Mouse (Mus musculus): ENCODE measurements around the gene Calm4. TPM values are rescaled to one million over a fixed set of nuclear protein-coding genes. Genes with fewer than 3 reads are reported as not detected.
"Not testable (repeated sequence)": the region's sequence is repeated elsewhere in the genome, so short reads cannot be mapped to it uniquely, and the experiment has no call there.

Gene Calm4
- 0.05 TPM for polyA plus RNA-seq (2012; fragmentation: generic; extraction: Trizol)

DNA sequence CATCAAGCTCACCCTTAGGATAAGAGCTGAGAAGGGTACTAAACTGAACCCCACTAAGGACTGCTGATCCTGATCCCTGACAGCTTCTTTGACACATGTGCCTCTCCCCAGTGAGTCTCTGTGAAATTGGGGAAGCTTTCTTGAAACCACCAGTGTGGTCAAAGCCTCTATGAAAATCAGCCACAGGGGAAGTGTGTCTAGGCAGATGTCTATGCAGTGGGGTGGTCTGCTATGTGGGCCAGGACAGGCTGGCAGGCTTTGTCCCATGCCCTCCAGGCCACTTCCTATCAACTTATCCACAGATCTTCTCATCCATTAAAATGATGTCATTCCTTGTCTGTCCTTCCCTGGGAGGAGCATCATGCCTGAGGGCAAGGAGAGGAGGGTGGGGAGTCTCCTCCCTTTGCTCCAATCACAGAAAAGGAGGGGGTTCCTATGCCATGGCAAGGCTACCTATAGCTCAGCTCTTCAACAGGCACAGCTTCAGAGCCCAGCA, at the start of gene Calm4:
Calm4 (plus strand) TSS at position 446 of the 496 bp plus-strand sequence.
- H3K4me3 ChIP-seq; H3K79me2 ChIP-seq (ENCODE audit: control insufficient read depth, insufficient read depth); H3K36me3 ChIP-seq (ENCODE audit: control insufficient read depth, insufficient read depth); H3K27me3 ChIP-seq (ENCODE audit: control insufficient read depth, insufficient read depth, insufficient read length); H3ac ChIP-seq (ENCODE audit: control insufficient read depth, insufficient read length); H3K4me2 ChIP-seq (ENCODE audit: low read depth): not testable (repeated sequence)

DNA sequence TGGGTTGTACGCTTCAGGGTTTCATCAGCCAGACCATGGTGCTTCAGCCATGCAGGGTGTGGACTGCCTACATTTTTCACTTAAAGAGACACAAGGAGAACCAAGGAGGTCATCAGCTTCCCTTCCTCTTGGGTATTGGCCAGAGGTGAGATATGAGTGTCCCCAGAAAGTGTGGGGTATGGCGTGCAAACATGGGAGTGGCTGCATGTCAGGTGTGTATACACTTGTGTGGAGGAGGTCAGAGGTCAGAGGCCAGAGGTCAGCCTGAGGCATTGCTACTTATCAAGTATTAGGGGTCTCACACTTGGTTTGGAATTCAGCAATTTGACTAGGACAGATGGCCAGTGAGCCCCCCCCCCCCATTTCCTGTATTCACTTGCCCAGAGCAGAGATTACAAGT, 49.0 kb upstream of the Calm4 start:
- Histone ChIP-seq H3K36me3 (ENCODE audit: control insufficient read depth, insufficient read depth) (no peaks in the 10 kb centered on the region), H3K4me2 (ENCODE audit: low read depth) (no peak overlapping the region), H3K79me2 (ENCODE audit: control insufficient read depth, insufficient read depth) (no peaks in the 10 kb centered on the region), H3K4me3 (no peak overlapping the region), H3ac (ENCODE audit: control insufficient read depth, insufficient read length) (no peak overlapping the region), H3K27me3 (ENCODE audit: control insufficient read depth, insufficient read depth, insufficient read length) (no peaks in the 10 kb centered on the region)
- TF ChIP-seq POLR2AphosphoS2 (IDR thresholded peaks at IDR 0.05; ENCODE audit: insufficient read length, low read depth): no peak
- TF ChIP-seq E2F4 (IDR thresholded peaks at IDR 0.05; ENCODE audit: insufficient read depth): no peak
- no peak for TF ChIP-seq POLR2A (IDR thresholded peaks at IDR 0.05; ENCODE audit: insufficient read length, low read depth)
- TF ChIP-seq REST (IDR thresholded peaks at IDR 0.05; ENCODE audit: insufficient read depth, insufficient read length): no peak
- no peak for TF ChIP-seq SRF (IDR thresholded peaks at IDR 0.05; ENCODE audit: control insufficient read depth, insufficient read length, low read depth)
- TF ChIP-seq USF1 (IDR thresholded peaks at IDR 0.05; ENCODE audit: low read depth): no peak
- TF ChIP-seq CEBPB (IDR thresholded peaks at IDR 0.05; ENCODE audit: insufficient read depth, poor library complexity, severe bottlenecking): no peak
- TF ChIP-seq MYOG (IDR thresholded peaks at IDR 0.05; ENCODE audit: control insufficient read depth in 1 of 3, insufficient read depth in 1 of 3, insufficient read length in 2 of 3, low read depth in 2 of 3): no peak
- no peak for TF ChIP-seq TCF12 (IDR thresholded peaks at IDR 0.05; ENCODE audit: insufficient read depth, poor library complexity, severe bottlenecking)
- TF ChIP-seq TCF3 (IDR thresholded peaks at IDR 0.05; ENCODE audit: insufficient read length, low read depth): no peak
- TF ChIP-seq MYOD1 (IDR thresholded peaks at IDR 0.05; ENCODE audit: control insufficient read depth in 1 of 3, insufficient read length in 2 of 3, low read depth in 2 of 3): no peak
- no peak for TF ChIP-seq MAX (IDR thresholded peaks at IDR 0.05; ENCODE audit: low read depth)

DNA sequence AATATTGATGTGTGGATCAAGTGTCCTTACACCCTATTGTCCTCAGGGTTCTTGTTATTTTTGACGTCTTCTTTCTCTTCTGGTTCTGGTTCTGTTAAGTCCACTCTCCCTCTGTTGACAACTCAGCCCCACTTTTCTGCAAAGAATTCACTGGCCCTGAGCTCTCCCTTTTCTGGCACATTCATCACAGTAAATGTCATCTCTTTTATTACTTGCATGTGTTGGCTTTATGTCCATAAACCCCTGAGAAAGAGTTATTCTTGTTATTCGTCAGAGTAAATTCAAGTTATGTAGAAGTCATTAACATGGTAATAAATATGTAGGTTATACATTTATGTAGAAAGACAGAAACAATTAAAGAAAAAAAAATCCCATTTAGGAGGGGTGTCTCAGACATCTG, 48.0 kb upstream of the Calm4 start:
- Histone ChIP-seq H3K36me3 (ENCODE audit: control insufficient read depth, insufficient read depth) (no peaks in the 10 kb centered on the region), H3K79me2 (ENCODE audit: control insufficient read depth, insufficient read depth) (no peaks in the 10 kb centered on the region), H3ac (ENCODE audit: control insufficient read depth, insufficient read length) (no peak overlapping the region), H3K4me3 (no peak overlapping the region), H3K4me2 (ENCODE audit: low read depth) (no peak overlapping the region), H3K27me3 (ENCODE audit: control insufficient read depth, insufficient read depth, insufficient read length) (no peaks in the 10 kb centered on the region)
- TF ChIP-seq TCF12 (IDR thresholded peaks at IDR 0.05; ENCODE audit: insufficient read depth, poor library complexity, severe bottlenecking): no peak

DNA sequence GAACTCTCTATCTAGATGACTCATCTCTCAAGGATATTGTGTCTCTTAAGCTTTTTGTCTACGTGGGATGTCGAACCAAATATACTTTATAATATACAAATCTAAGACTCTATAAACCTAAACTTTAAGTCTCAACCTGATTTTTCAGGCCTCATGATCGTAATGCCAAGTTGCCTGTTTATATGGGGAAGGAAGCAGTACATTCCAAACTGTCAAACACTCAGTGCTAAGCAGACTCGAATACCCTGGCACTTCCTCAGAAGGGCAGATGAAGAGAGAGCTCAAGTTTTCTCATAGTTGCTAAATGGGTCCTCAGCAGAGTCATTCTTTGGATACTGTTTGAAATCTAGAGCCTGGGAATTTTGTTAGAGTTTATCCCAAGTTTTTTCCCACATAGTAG, 40.9 kb upstream of the Calm4 start:
- TF ChIP-seq SRF (IDR thresholded peaks at IDR 0.05; ENCODE audit: control insufficient read depth, insufficient read length, low read depth): no peak
- no peak for TF ChIP-seq MYOD1 (IDR thresholded peaks at IDR 0.05; ENCODE audit: control insufficient read depth in 1 of 3, insufficient read length in 2 of 3, low read depth in 2 of 3)
- TF ChIP-seq POLR2AphosphoS2 (IDR thresholded peaks at IDR 0.05; ENCODE audit: insufficient read length, low read depth): no peak
- TF ChIP-seq TCF12 (IDR thresholded peaks at IDR 0.05; ENCODE audit: insufficient read depth, poor library complexity, severe bottlenecking): no peak

DNA sequence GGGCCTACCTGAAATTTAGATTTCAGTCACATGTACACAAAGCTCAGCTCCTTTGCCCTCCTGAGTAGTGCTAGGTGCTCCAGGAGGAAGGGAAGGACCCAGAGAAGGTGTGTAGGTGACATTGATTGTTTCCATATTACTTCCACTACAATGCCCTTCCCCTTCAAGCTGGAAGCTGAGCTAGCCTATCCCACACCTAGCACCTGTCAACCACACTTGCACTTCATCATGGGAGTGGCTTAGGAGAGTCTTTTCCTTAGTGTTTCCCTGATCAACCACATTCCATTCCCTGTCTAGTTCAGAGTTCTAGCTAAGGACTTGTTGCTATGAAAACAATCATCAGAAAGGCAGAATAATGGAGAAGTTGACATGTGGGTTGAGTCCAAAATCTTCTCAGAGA, 38.8 kb upstream of the Calm4 start:
- Histone ChIP-seq H3K4me3 (no peak overlapping the region), H3K36me3 (ENCODE audit: control insufficient read depth, insufficient read depth) (no peaks in the 10 kb centered on the region), H3K79me2 (ENCODE audit: control insufficient read depth, insufficient read depth) (no peaks in the 10 kb centered on the region), H3K4me2 (ENCODE audit: low read depth) (no peak overlapping the region), H3K27me3 (ENCODE audit: control insufficient read depth, insufficient read depth, insufficient read length) (no peaks in the 10 kb centered on the region), H3ac (ENCODE audit: control insufficient read depth, insufficient read length) (no peak overlapping the region)
- TF ChIP-seq TCF3 (IDR thresholded peaks at IDR 0.05; ENCODE audit: insufficient read length, low read depth) (no peak), POLR2AphosphoS2 (IDR thresholded peaks at IDR 0.05; ENCODE audit: insufficient read length, low read depth) (no peak), E2F4 (IDR thresholded peaks at IDR 0.05; ENCODE audit: insufficient read depth) (no peak), MYOD1 (IDR thresholded peaks at IDR 0.05; ENCODE audit: control insufficient read depth in 1 of 3, insufficient read length in 2 of 3, low read depth in 2 of 3) (no peak)

More for the DNA sequence above, 40.9 kb upstream of the Calm4 start:
- Histone ChIP-seq H3K4me3 (no peak overlapping the region), H3K36me3 (ENCODE audit: control insufficient read depth, insufficient read depth) (no peaks in the 10 kb centered on the region), H3ac (ENCODE audit: control insufficient read depth, insufficient read length) (no peak overlapping the region), H3K79me2 (ENCODE audit: control insufficient read depth, insufficient read depth) (no peaks in the 10 kb centered on the region), H3K4me2 (ENCODE audit: low read depth) (no peak overlapping the region), H3K27me3 (ENCODE audit: control insufficient read depth, insufficient read depth, insufficient read length) (no peaks in the 10 kb centered on the region)

DNA sequence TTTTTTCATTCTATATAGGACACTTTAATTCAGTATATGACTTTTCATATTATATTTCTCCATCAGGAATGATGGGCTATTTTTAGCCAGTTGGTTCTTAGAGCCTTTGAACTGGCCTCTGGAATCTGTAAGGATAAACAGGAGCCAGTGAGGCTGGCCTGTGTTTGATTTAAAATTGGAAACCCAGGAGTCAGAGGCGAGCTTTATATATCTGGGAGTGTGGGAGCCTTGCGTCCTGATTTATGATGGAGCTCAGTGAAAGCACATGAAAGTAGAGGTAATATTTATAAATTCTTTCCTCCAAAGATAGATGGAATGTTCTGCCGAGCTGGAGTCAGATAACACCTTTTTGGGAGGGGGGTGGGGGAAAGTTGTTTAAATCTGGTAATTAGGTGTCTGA, 38.2 kb upstream of the Calm4 start:
- Histone ChIP-seq H3K4me2 (ENCODE audit: low read depth) (no peak overlapping the region), H3K4me3 (no peak overlapping the region), H3K36me3 (ENCODE audit: control insufficient read depth, insufficient read depth) (no peaks in the 10 kb centered on the region), H3K27me3 (ENCODE audit: control insufficient read depth, insufficient read depth, insufficient read length) (no peaks in the 10 kb centered on the region), H3K79me2 (ENCODE audit: control insufficient read depth, insufficient read depth) (no peaks in the 10 kb centered on the region), H3ac (ENCODE audit: control insufficient read depth, insufficient read length) (no peak overlapping the region)
- TF ChIP-seq TCF12 (IDR thresholded peaks at IDR 0.05; ENCODE audit: insufficient read depth, poor library complexity, severe bottlenecking) (no peak), TCF3 (IDR thresholded peaks at IDR 0.05; ENCODE audit: insufficient read length, low read depth) (no peak), E2F4 (IDR thresholded peaks at IDR 0.05; ENCODE audit: insufficient read depth) (no peak)
